Mouse (Mus musculus) cerebellum, postnatal 36 days (tissue): ENCODE measurements around the gene Prr32.

Experiments
- DNase-seq, 2 experiments: peaks; one replicate each; pipeline ENCODE4 v3.0.0; 2021 to 2022; ENCODE audit warnings: mixed read lengths in 2 of 2

Gene Prr32

GRCm38 (mm10) chrX:45090604-45091003, at the start of gene Prr32:
Prr32 (plus strand) TSS chrX:45090904.
- no peak for DNase-seq
